Mouse (Mus musculus) embryo, embryonic 9.5 days (tissue): Measurements from ENCODE around the gene Naa20.

Source experiments
- DNase-seq: peaks from one replicate; pipeline ENCODE4 v3.0.0-alpha.2; 2017; ENCODE audit errors: extremely low spot score

The Naa20 gene

DNA sequence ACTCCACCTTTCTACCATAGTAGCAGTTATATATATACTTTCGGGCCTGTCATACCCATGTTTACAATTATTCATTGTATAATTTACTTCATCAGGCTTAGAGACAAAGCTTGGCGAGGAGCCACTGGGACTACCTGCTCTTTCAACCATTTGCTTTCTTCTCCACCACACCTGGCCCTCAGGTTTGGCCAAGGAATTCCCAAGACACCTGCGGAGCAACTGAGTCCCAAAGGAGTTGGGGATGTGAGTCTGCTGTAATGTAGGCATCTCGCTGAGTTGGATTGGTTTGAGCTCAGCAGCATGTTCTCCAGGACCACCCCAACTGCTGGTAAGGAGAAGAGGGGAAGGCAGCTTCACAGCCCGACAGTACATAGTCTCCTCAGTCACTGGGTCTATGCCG lies at the start of gene Naa20:
TSS of gene Naa20 (plus strand) at position 239 of the 400 bp plus-strand sequence.
- DNase-seq: no peak

- DNase-seq: no peak
These were observed 46.1 kb upstream of the Naa20 start for GRCm38 (mm10) chr2:145855831-145856230.

DNA sequence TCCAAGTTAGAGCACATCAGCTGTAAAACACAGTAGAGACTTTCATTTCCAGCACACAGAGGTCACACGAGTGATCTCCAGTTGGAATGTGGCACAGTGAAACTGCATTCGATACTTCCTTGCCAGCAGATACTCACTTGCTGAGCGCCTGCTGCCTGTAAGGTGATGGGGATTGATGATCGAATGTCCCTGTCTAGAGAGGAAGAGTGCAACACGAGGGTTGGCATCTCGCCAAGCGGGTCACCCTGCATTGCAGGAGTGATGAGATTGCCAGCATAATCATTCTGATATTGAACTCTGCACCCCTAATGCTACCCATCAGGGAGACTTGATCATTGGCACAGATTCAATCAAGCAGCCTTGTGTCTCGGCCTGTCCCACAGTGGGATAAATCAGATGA lies 44.0 kb upstream of the Naa20 start:
- no peak for DNase-seq

DNA sequence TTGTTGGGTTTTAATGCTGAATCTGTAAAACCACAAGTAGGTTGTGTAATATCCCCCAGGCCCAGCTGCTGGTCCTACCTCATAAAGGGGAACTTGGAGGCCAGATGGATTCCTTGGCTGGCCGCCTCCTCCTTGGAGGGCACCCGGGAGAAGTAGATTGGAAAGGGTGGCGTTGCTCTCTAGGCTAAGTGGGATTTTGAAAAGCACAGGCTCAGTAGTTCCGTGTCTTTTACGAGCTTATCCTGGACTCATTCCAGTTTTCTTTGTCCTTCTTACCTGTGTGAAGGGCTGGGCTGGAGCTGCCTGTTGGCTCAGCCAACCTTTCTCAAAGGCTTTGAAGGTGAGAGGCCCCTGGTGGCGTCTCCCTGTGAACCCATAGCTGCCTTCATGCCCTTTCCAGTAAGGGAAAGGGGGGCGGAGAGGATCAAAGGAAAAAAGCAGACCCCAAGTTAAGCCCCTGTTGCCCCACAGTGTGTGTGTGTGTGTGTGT lies 42.4 kb upstream of the Naa20 start:
- DNase-seq: no peak

DNA sequence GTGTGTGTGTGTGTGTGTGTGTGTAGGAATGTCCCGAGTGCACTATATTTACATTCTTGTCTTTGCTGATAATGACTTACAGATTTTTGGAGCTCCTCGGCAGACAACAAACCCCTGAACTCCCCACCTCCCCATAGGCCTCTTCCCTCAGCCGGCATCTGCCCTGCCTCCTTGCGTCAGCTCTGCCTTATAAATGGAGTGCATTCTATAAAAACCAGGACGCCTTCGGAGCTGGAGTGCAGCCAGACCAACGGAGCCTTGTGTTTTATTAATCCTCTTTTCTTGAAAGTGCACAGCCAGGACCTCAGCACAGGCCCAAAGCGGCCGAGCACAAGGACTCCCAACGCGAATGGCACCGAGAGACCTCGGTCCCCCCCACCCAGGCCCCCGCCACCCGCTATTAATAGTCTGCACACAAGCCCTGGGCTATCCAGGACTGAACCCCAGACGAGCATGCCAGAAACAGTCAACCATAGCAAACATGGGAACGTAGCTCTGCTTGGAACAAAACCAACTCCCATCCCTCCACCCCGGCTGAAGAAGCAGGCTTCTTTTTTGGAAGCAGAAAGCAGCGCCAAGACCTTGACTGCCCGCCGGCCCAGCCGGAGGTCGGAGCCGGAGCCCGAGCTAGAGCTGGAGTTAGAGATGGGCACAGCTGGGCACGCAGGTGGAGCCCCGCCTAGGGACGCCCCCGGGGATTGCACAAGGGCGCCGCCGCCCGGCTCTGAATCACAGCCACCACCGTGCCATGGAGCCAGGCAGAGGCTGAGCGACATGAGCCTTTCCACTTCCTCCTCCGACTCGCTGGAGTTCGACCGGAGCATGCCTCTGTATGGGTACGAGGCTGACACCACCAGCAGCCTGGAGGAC lies 41.7 kb upstream of the Naa20 start:
- peak; percentile 61 for DNase-seq

GRCm38 (mm10) chr2:145861193-145862123 lies 40.4 kb upstream of the Naa20 start:
- no peak for DNase-seq

DNA sequence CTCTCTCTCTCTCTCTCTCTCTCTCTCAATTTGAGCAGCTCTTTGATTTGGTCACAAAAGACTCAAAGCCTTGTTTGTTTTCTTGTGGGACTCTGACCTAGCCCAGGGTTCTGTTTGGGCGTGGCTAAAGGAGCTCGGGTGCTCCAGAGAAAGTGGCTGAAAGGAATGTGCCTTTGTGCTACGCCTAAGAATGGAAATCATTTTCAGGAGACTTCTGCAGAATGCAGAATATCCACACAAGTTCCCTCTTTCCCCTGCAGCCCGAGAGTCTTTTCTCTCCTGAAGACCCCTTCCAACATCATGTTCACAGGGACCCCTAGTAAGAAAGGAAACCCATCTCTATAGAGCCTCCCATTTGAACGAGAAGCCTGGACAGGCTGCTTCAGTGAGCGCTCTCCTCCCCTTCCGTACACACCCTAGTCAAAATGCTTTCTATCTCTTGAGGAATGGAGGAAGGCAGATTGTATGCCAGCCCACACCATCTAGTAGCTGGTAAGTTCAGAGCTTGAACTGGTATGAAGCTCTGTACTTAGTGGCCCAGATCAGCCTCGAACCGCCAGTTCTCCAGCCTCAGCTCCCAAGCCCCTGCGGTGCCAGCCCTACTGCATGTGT lies 39.6 kb upstream of the Naa20 start:
- DNase-seq: peak; percentile 56

- no peak for DNase-seq
These were observed 36.6 kb upstream of the Naa20 start for GRCm38 (mm10) chr2:145865344-145865743.

- no peak for DNase-seq
These were observed 35.7 kb upstream of the Naa20 start for GRCm38 (mm10) chr2:145866238-145866637.

DNA sequence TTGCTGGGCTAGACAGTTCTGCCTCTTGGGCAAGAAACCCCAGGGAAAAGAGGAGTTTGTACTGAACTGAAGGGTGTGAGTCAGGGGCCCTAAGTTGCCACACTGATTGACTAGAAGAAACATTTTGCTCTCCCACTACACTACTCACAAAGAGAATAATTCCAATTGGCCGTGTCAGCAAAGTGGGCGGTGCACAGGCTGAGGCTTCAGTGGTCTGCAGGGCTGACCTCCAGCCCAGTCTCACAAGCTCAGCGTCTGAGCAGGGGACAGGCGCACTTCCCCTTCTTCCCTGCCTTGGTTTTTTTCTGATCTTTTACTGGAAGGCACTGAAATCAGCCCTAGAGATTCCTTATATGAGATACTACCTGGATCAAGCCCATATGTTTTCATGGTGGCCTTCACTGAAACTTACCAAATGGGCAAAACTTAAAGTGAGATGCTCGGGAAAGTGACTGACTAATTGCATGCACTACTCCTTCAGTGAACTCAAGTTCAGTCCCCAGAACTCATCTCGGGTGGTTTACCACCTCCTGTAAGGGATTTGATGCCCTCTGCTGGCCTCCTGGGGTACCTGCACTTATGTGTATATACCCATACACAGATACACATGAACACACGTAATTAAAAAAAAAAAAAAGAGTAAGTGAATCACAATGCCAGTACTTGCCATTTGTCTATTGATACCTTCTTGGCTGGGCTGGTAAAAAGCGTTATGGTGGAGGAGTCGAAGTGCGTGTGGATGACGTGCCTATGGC lies 35.0 kb upstream of the Naa20 start:
- no peak for DNase-seq

DNA sequence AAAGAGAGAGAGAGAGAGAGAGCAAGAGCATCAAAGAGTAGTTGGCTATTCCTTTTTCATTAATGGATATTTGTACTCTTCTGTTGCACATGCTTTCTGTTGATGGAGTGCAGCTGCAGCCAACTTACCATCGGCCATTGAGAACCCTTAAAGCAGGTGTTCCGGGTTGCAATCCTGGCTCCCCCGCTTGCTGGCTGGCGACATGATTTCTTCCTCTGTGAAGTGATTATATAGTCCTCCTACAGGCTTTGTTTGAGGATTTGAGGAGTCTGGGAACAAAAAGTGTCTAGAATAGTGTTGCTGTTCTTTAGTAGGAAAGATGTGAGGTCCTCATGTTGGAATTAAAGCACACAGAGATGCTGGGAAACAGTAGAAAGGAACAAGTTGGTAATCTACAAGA lies 30.6 kb upstream of the Naa20 start:
- no peak for DNase-seq

DNA sequence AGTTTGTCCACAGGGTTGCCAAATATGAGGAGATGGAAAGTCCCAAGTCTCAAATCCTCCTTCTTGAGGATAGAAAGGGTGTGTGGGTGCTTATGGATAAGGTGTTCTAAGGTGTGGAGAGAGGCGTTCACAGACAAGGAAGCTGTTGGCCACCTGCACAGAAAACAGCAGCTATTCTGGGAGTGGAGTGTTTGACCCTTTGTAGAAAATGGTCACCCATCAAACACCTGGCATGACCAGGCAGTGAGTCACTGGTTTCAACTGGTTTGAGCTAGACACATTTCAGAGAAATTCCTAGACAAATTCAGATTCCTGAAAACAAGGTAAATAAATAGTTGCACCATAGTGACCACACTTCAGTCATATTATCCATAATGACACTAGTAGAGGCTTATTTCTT lies 29.8 kb upstream of the Naa20 start:
- no peak for DNase-seq

GRCm38 (mm10) chr2:145873953-145874352 lies 27.9 kb upstream of the Naa20 start:
- DNase-seq: no peak

- DNase-seq: no peak
These were observed 26.9 kb upstream of the Naa20 start for GRCm38 (mm10) chr2:145874879-145875482.

GRCm38 (mm10) chr2:145877191-145877590 lies 24.7 kb upstream of the Naa20 start:
- no peak for DNase-seq

DNA sequence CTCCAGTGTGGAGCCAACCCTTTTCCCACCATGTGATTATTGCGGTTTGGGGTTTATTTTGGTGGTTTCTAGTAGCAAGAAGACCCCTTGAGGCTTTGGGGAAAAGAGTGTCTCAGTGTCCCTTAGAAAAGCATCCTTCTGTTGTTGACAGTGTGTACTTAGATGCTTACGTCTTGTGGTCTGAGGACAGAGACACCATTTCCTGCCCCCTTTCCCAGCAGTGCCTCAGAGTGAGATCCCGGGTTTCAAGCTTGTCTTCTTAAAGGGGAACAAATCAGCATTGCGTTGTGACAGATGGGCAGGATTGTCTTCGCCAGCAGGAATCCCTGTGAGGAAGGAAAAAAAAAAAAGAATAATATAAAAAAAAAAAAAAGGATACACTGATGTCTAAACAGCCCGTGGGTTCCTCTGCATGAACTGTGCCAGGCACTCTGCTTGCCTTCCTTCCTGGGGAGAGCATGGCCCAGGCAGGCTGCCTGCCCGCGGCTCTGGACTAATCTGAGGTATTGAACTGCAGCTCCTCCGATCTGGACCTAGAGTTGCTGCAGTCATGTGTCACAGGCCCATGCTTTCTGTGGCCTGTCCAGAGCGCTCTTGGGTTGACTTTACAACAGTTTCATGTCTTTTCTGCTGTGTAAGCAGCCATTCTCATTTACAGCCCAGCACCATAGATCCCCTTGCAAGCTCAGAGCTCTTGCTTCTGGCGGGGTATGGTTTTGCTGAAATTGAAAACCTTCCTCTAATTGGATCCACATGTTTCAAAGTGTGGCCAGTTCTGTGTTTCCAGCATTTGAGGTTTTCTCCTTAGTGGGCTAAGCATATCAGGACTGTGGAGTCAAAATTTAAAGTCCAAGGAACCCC lies 20.8 kb upstream of the Naa20 start:
- no peak for DNase-seq

DNA sequence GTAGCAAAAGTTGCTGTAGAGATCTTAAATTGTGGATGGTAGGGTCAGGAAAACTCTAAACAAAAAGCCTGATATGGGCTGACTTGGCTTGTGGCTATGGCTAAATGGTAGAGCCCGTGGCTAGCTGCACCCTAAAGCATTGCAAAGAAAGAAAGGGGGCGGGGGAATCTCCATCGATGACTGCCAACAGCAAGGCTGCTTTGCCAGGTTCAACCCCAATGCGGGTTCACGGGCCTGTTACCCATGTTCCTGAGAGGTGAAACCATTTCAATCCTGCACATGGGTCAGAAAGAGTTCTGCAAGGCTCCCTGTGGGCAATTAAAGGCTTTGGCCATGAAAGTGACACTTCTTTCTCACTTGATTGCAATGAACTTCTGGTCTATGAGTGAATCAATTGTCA lies 20.0 kb upstream of the Naa20 start:
- DNase-seq: no peak

DNA sequence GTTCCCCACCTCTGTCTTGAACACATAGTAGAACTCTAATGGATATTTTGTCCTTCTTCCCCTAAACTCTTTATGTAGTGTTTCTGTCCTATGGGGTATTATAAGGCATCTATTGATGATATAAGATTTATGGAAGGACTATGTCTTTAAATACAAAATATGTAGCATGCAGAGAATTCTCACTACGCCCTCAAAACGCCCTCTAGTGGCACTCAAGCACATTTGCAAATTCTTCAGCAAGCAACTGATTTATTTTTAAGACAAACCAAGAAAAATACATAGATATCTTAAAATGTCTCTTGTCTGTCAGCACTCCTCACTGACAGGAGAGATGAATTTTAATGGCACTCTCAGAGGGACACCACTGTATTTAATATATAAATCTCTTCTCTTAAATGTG lies 19.5 kb upstream of the Naa20 start:
- DNase-seq: no peak

- DNase-seq: no peak
These were observed 17.6 kb upstream of the Naa20 start for GRCm38 (mm10) chr2:145884036-145884912.
